Mouse (Mus musculus): ENCODE measurements around the gene Acvr2a. TPM values are rescaled to one million over a fixed set of nuclear protein-coding genes. Genes with fewer than 3 reads are reported as not detected.
A peak's percentile ranks its signal among the peaks of the same experiment; 100 is the strongest.
"Not testable (repeated sequence)": the region's sequence is repeated elsewhere in the genome, so short reads cannot be mapped to it uniquely, and the experiment has no call there.

The Acvr2a gene
- polyA plus RNA-seq, 1 experiment from 2014 or later: 50.0 TPM

- Histone ChIP-seq H3K9ac (ENCODE audit: low read length) (no peak overlapping the region), H3K27me3 (ENCODE audit: control insufficient read depth, insufficient read depth, low read length) (no peaks in the 10 kb centered on the region), H3K4me1 (ENCODE audit: control insufficient read depth, insufficient read depth, low read length) (no peaks in the 10 kb centered on the region; the same call in 1 of the 2 replicates), H3K9me3 (ENCODE audit: control insufficient read depth, low read length) (no peaks in the 10 kb centered on the region), H3K4me3 (ENCODE audit: low read depth, low read length) (no peak overlapping the region), H3K36me3 (ENCODE audit: control insufficient read depth, insufficient read depth, low read length) (no peaks in the 10 kb centered on the region; the same call in 1 of the 2 replicates), H3K4me2 (ENCODE audit: low read depth) (no peak overlapping the region), H3K27ac (ENCODE audit: low read depth, low read length) (no peak overlapping the region)
- no peak for DNase-seq (ENCODE audit: low spot score)
- 86% methylated on average over 3 of the region's 3 CpGs for WGBS
- no peak for ATAC-seq (ENCODE audit: insufficient read depth, low FRiP score, low TSS enrichment)
Observed at GRCm38 (mm10) chr2:48841611-48842470, 27.9 kb downstream of the Acvr2a start.

- Histone ChIP-seq H3K9me3 (ENCODE audit: control insufficient read depth, low read length) (no peaks in the 10 kb centered on the region), H3K27me3 (ENCODE audit: control insufficient read depth, insufficient read depth, low read length) (no peaks in the 10 kb centered on the region), H3K4me3 (ENCODE audit: low read depth, low read length) (no peak overlapping the region), H3K27ac (ENCODE audit: low read depth, low read length) (no peak overlapping the region), H3K9ac (ENCODE audit: low read length) (no peak overlapping the region), H3K36me3 (ENCODE audit: control insufficient read depth, insufficient read depth, low read length) (no peaks in the 10 kb centered on the region), H3K4me2 (ENCODE audit: low read depth) (no peak overlapping the region), H3K4me1 (ENCODE audit: control insufficient read depth, insufficient read depth, low read length) (peaks cover 3% of the 10 kb centered on the region; the same call in 1 of the 2 replicates)
- WGBS: 49% methylated on average over 2 of the region's 2 CpGs
- DNase-seq (ENCODE audit: low spot score): peak; percentile 32
- ATAC-seq (ENCODE audit: insufficient read depth, low FRiP score, low TSS enrichment): no peak
Observed at GRCm38 (mm10) chr2:48846689-48847398, 32.9 kb downstream of the Acvr2a start.

GRCm38 (mm10) chr2:48865596-48865995 is 51.7 kb downstream of the Acvr2a start:
- H3K4me3 ChIP-seq (ENCODE audit: low read depth, low read length); H3K4me2 ChIP-seq (ENCODE audit: low read depth); ATAC-seq (ENCODE audit: insufficient read depth, low FRiP score, low TSS enrichment); H3K9ac ChIP-seq (ENCODE audit: low read length); DNase-seq (ENCODE audit: low spot score); H3K9me3 ChIP-seq (ENCODE audit: control insufficient read depth, low read length); H3K27ac ChIP-seq (ENCODE audit: low read depth, low read length); H3K36me3 ChIP-seq (ENCODE audit: control insufficient read depth, insufficient read depth, low read length); H3K27me3 ChIP-seq (ENCODE audit: control insufficient read depth, insufficient read depth, low read length); H3K4me1 ChIP-seq (ENCODE audit: control insufficient read depth, insufficient read depth, low read length): not testable (repeated sequence)
- 93% methylated on average over 6 of the region's 6 CpGs for WGBS

- Histone ChIP-seq H3K27me3 (ENCODE audit: control insufficient read depth, insufficient read depth, low read length) (no peaks in the 10 kb centered on the region), H3K36me3 (ENCODE audit: control insufficient read depth, insufficient read depth, low read length) (no peaks in the 10 kb centered on the region), H3K4me2 (ENCODE audit: low read depth) (no peak overlapping the region), H3K9me3 (ENCODE audit: control insufficient read depth, low read length) (no peaks in the 10 kb centered on the region), H3K27ac (ENCODE audit: low read depth, low read length) (no peak overlapping the region), H3K4me3 (ENCODE audit: low read depth, low read length) (no peak overlapping the region), H3K9ac (ENCODE audit: low read length) (no peak overlapping the region), H3K4me1 (ENCODE audit: control insufficient read depth, insufficient read depth, low read length) (no peaks in the 10 kb centered on the region)
- DNase-seq (ENCODE audit: low spot score): no peak
- 73% methylated on average over 5 of the region's 5 CpGs for WGBS
- ATAC-seq (ENCODE audit: insufficient read depth, low FRiP score, low TSS enrichment): no peak
Observed at GRCm38 (mm10) chr2:48868199-48868913, 54.4 kb downstream of the Acvr2a start.

- 0 out of 2 replicates have a peak, but pooled peaks have one; percentile 60 for ATAC-seq (ENCODE audit: insufficient read depth, low FRiP score, low TSS enrichment)
Observed at GRCm38 (mm10) chr2:48885945-48886344, 72.0 kb downstream of the Acvr2a start.

GRCm38 (mm10) chr2:48895186-48895585 is 81.3 kb downstream of the Acvr2a start:
- H3K9me3 ChIP-seq (ENCODE audit: control insufficient read depth, low read length): no peaks in the 10 kb centered on the region
- H3K4me1 ChIP-seq (ENCODE audit: control insufficient read depth, insufficient read depth, low read length): no peaks in the 10 kb centered on the region
- DNase-seq (ENCODE audit: low spot score) (no peak), ATAC-seq (ENCODE audit: insufficient read depth, low FRiP score, low TSS enrichment) (no peak)
- no peak overlapping the region for H3K9ac ChIP-seq (ENCODE audit: low read length)
- no peak overlapping the region for H3K27ac ChIP-seq (ENCODE audit: low read depth, low read length)
- WGBS: 94% methylated on average over 3 of the region's 3 CpGs
- H3K27me3 ChIP-seq (ENCODE audit: control insufficient read depth, insufficient read depth, low read length): no peaks in the 10 kb centered on the region
- H3K4me2 ChIP-seq (ENCODE audit: low read depth): no peak overlapping the region
- H3K4me3 ChIP-seq (ENCODE audit: low read depth, low read length): no peak overlapping the region
- H3K36me3 ChIP-seq (ENCODE audit: control insufficient read depth, insufficient read depth, low read length): no peaks in the 10 kb centered on the region

More at GRCm38 (mm10) chr2:48885945-48886344, 72.0 kb downstream of the Acvr2a start:
- no peak overlapping the region for H3K4me2 ChIP-seq (ENCODE audit: low read depth)
- H3K9ac ChIP-seq (ENCODE audit: low read length): no peak overlapping the region
- no peak overlapping the region for H3K27ac ChIP-seq (ENCODE audit: low read depth, low read length)
- H3K36me3 ChIP-seq (ENCODE audit: control insufficient read depth, insufficient read depth, low read length): no peaks in the 10 kb centered on the region
- H3K4me1 ChIP-seq (ENCODE audit: control insufficient read depth, insufficient read depth, low read length): no peaks in the 10 kb centered on the region
- peak; percentile 70 for DNase-seq (ENCODE audit: low spot score)
- H3K27me3 ChIP-seq (ENCODE audit: control insufficient read depth, insufficient read depth, low read length): no peaks in the 10 kb centered on the region
- no peaks in the 10 kb centered on the region for H3K9me3 ChIP-seq (ENCODE audit: control insufficient read depth, low read length)
- H3K4me3 ChIP-seq (ENCODE audit: low read depth, low read length): no peak overlapping the region

GRCm38 (mm10) chr2:48908866-48909265 is 95.0 kb downstream of the Acvr2a start:
- 72% methylated on average over 2 of the region's 2 CpGs for WGBS
- no peak for DNase-seq (ENCODE audit: low spot score)
- no peaks in the 10 kb centered on the region for H3K27me3 ChIP-seq (ENCODE audit: control insufficient read depth, insufficient read depth, low read length)

GRCm38 (mm10) chr2:48914185-48914584 is 100.3 kb downstream of the Acvr2a start:
- no peaks in the 10 kb centered on the region for H3K36me3 ChIP-seq (ENCODE audit: control insufficient read depth, insufficient read depth, low read length)
- no peaks in the 10 kb centered on the region for H3K4me1 ChIP-seq (ENCODE audit: control insufficient read depth, insufficient read depth, low read length)
- H3K27ac ChIP-seq (ENCODE audit: low read depth, low read length): no peak overlapping the region
- H3K9ac ChIP-seq (ENCODE audit: low read length): no peak overlapping the region
- H3K4me2 ChIP-seq (ENCODE audit: low read depth): no peak overlapping the region
- no peak overlapping the region for H3K4me3 ChIP-seq (ENCODE audit: low read depth, low read length)
- ATAC-seq (ENCODE audit: insufficient read depth, low FRiP score, low TSS enrichment) (no peak), DNase-seq (ENCODE audit: low spot score) (no peak)
- H3K27me3 ChIP-seq (ENCODE audit: control insufficient read depth, insufficient read depth, low read length): no peaks in the 10 kb centered on the region
- WGBS: 74% methylated on average over 1 of the region's 1 CpGs
- no peaks in the 10 kb centered on the region for H3K9me3 ChIP-seq (ENCODE audit: control insufficient read depth, low read length)

More at GRCm38 (mm10) chr2:48908866-48909265, 95.0 kb downstream of the Acvr2a start:
- no peak for ATAC-seq (ENCODE audit: insufficient read depth, low FRiP score, low TSS enrichment)
- Histone ChIP-seq H3K36me3 (ENCODE audit: control insufficient read depth, insufficient read depth, low read length) (no peaks in the 10 kb centered on the region), H3K9ac (ENCODE audit: low read length) (no peak overlapping the region), H3K4me1 (ENCODE audit: control insufficient read depth, insufficient read depth, low read length) (no peaks in the 10 kb centered on the region), H3K27ac (ENCODE audit: low read depth, low read length) (no peak overlapping the region), H3K4me3 (ENCODE audit: low read depth, low read length) (no peak overlapping the region), H3K9me3 (ENCODE audit: control insufficient read depth, low read length) (no peaks in the 10 kb centered on the region), H3K4me2 (ENCODE audit: low read depth) (no peak overlapping the region)
